Mouse (Mus musculus) liver, postnatal 0 days (tissue): ENCODE data around the gene Cyp2d10. TPM values are rescaled to one million over a fixed set of nuclear protein-coding genes. Genes with fewer than 3 reads are reported as not detected.

Experiments used
- ATAC-seq: fragments of 200-750 bp; cut with Nextera tagmentation; 2 replicates; pipeline ENCODE4 v1.8.0; 2017; ENCODE audit warnings: mild to moderate bottlenecking, moderate library complexity
- DNase-seq: peaks from one replicate; pipeline ENCODE4 v3.0.0-alpha.2; 2016
- H3K27ac ChIP-seq: fragments of 300-500 bp; sonication (generic); 2 replicates; pipeline ENCODE4 v1.5.1; 2014; ENCODE audit warnings: antibody characterized with exemption, moderate library complexity, mild to moderate bottlenecking, low read depth
- H3K27me3 ChIP-seq: fragments of 300-500 bp; sonication (generic); 2 replicates; pipeline ENCODE4 v1.6.1; 2014; ENCODE audit warnings: low read length, control low read depth, mixed read lengths; ENCODE audit not compliant: insufficient read depth
- H3K36me3 ChIP-seq: fragments of 300-500 bp; sonication (generic); replicated peaks from 2 replicates; pipeline ENCODE4 v1.6.1; 2014; ENCODE audit warnings: mild to moderate bottlenecking, control low read depth, low read length, moderate library complexity, mixed read lengths; ENCODE audit not compliant: insufficient read depth
- H3K4me1 ChIP-seq: fragments of 300-500 bp; sonication (generic); 2 replicates; pipeline ENCODE4 v1.6.1; 2014; ENCODE audit warnings: antibody characterized with exemption, mild to moderate bottlenecking, control low read depth; ENCODE audit not compliant: insufficient read depth
- H3K4me2 ChIP-seq: fragments of 300-500 bp; sonication (generic); 2 replicates; pipeline ENCODE4 v1.6.1; 2014; ENCODE audit warnings: low read depth, mild to moderate bottlenecking, low read length, moderate library complexity, mixed read lengths
- H3K4me3 ChIP-seq: fragments of 300-500 bp; sonication (generic); 2 replicates; pipeline ENCODE4 v1.5.1; 2014; ENCODE audit warnings: low read depth, low read length
- H3K9ac ChIP-seq: fragments of 300-500 bp; sonication (generic); replicated peaks from 2 replicates; pipeline ENCODE4 v1.6.1; 2014; ENCODE audit warnings: mild to moderate bottlenecking, moderate library complexity
- H3K9me3 ChIP-seq: fragments of 300-500 bp; sonication (generic); 2 replicates; pipeline ENCODE4 v1.6.1; 2016; ENCODE audit warnings: mild to moderate bottlenecking, control low read depth, low read length, mixed read lengths
- CTCF ChIP-seq: sonication (generic); IDR thresholded peaks from 2 replicates; pipeline ENCODE4 v1.5.1; 2016; ENCODE audit warnings: antibody characterized with exemption, low read depth
- EP300 ChIP-seq: IDR thresholded peaks from 2 replicates; pipeline ENCODE4 v1.6.1; 2016; ENCODE audit warnings: antibody characterized with exemption, low read depth, mild to moderate bottlenecking
- WGBS: fragments of 180-500 bp; shearing (Covaris S2); extraction: QIAGEN DNeasy Blood & Tissue Kit; methylation state at CpG from one replicate; pipeline ENCODE4 v1.1.7; 2014; ENCODE audit not compliant: insufficient replicate concordance; 5-methylcytosine and 5-hydroxymethylcytosine counted together
- polyA plus RNA-seq: library from polyadenylated mRNA; unstranded; fragments of >200 nt; fragmentation: Nextera tagmentation; extraction: Ambion mirVana; gene quantifications from 2 replicates; pipeline ENCODE4 v1.2.1, GENCODE M21; 2015

Gene Cyp2d10
- polyA plus RNA-seq, 1 experiment from 2014 or later: 387 TPM

GRCm38 (mm10) chr15:82385729-82386128, 21.3 kb downstream of the Cyp2d10 start:
- no peaks in the 10 kb centered on the region for H3K9me3 ChIP-seq
- H3K9ac ChIP-seq: no peak overlapping the region
- TF ChIP-seq CTCF (no peak), EP300 (no peak)
- H3K4me1 ChIP-seq: no peaks in the 10 kb centered on the region
- no peak overlapping the region for H3K4me2 ChIP-seq
- H3K27ac ChIP-seq: peak overlapping the region; percentile 53
- DNase-seq (no peak), ATAC-seq (peak; percentile 60; the same call in 1 of the 2 replicates)
- H3K27me3 ChIP-seq: no peaks in the 10 kb centered on the region
- no peak overlapping the region for H3K4me3 ChIP-seq
- H3K36me3 ChIP-seq: no peaks in the 10 kb centered on the region
- WGBS: 48% methylated on average over 2 of the region's 2 CpGs

GRCm38 (mm10) chr15:82382441-82382840, 24.6 kb downstream of the Cyp2d10 start:
- Histone ChIP-seq H3K9me3 (no peaks in the 10 kb centered on the region), H3K27ac (no peak overlapping the region), H3K27me3 (no peaks in the 10 kb centered on the region), H3K4me2 (no peak overlapping the region), H3K4me1 (0 out of 2 replicates have a peak, but pooled peaks cover 3% of the 10 kb centered on the region), H3K4me3 (no peak overlapping the region), H3K36me3 (no peaks in the 10 kb centered on the region), H3K9ac (no peak overlapping the region)
- DNase-seq: no peak
- ATAC-seq: no peak
- TF ChIP-seq EP300 (no peak), CTCF (no peak)
- WGBS: 52% methylated on average over 2 of the region's 2 CpGs

GRCm38 (mm10) chr15:82380714-82381062, 26.3 kb downstream of the Cyp2d10 start:
- Histone ChIP-seq H3K36me3 (no peaks in the 10 kb centered on the region), H3K4me2 (peak overlapping the region; percentile 67), H3K4me1 (0 out of 2 replicates have a peak, but pooled peaks cover 7% of the 10 kb centered on the region), H3K27ac (peak overlapping the region; percentile 99), H3K9ac (no peak overlapping the region), H3K4me3 (peak overlapping the region; percentile 44; the same call in 1 of the 2 replicates), H3K9me3 (no peaks in the 10 kb centered on the region), H3K27me3 (no peaks in the 10 kb centered on the region)
- ATAC-seq (peak; percentile 1; the same call in 1 of the 2 replicates), DNase-seq (no peak)
- TF ChIP-seq CTCF (no peak), EP300 (peak; percentile 78)
- WGBS: 32% methylated on average over 7 of the region's 7 CpGs

- 3% methylated on average over 18 of the region's 24 CpGs for WGBS
- H3K27me3 ChIP-seq: no peaks in the 10 kb centered on the region
- DNase-seq: peak; percentile 66
- H3K4me3 ChIP-seq: peak within 1 kb of the TSS; percentile 44
- no peaks in the 10 kb centered on the region for H3K9me3 ChIP-seq
- peak within 1 kb of the TSS; percentile 71 for H3K9ac ChIP-seq
- H3K4me2 ChIP-seq: peak within 1 kb of the TSS; percentile 67
- no peaks in the 10 kb centered on the region for H3K36me3 ChIP-seq
- H3K27ac ChIP-seq: peak within 1 kb of the TSS; percentile 99
- 0 out of 2 replicates have a peak, but pooled peaks cover 7% of the 10 kb centered on the region for H3K4me1 ChIP-seq
- TF ChIP-seq EP300 (no peak), CTCF (no peak)
- peak; percentile 71 for ATAC-seq
Observed at GRCm38 (mm10) chr15:82379871-82380713, 26.9 kb downstream of the Cyp2d10 start, which contains the start of gene Cyp2d22. TSS of gene Cyp2d22 (minus strand) at chr15:82380260.

- ATAC-seq: peak; percentile 87
- TF ChIP-seq CTCF (no peak), EP300 (peak; percentile 67; the same call in 1 of the 2 replicates)
- H3K36me3 ChIP-seq: 0 out of 2 replicates have a peak, but pooled peaks cover 1% of the 10 kb centered on the region
- 21% methylated on average over 7 of the region's 7 CpGs for WGBS
- no peaks in the 10 kb centered on the region for H3K9me3 ChIP-seq
- peak overlapping the region; percentile 71 for H3K9ac ChIP-seq
- H3K27ac ChIP-seq: peak overlapping the region; percentile 99
- peak overlapping the region; percentile 44 for H3K4me3 ChIP-seq
- DNase-seq: peak; percentile 67
- 0 out of 2 replicates have a peak, but pooled peaks cover 7% of the 10 kb centered on the region for H3K4me1 ChIP-seq
- no peaks in the 10 kb centered on the region for H3K27me3 ChIP-seq
- peak overlapping the region; percentile 67 for H3K4me2 ChIP-seq
Observed at GRCm38 (mm10) chr15:82379511-82379870, 27.5 kb downstream of the Cyp2d10 start.
